Mouse (Mus musculus) kidney, adult 2 months (tissue): ENCODE measurements around the gene Zfp648.

ENCODE experiments used
- CTCF ChIP-seq: fragments of 200-500 bp; conservative IDR thresholded peaks from 2 replicates; pipeline ENCODE4 v1.5.1; 2011; ENCODE audit warnings: low read depth, mild to moderate bottlenecking, control low read depth, low read length, moderate library complexity, mixed read lengths; ENCODE audit not compliant: insufficient read depth, insufficient read length
- POLR2A ChIP-seq: fragments of 200-500 bp; IDR thresholded peaks from one replicate; pipeline ENCODE4 v1.6.1; 2011; ENCODE audit warnings: low read depth, low read length, control low read depth

- no peak for TF ChIP-seq CTCF
- TF ChIP-seq POLR2A, result no peak
Observed at GRCm38 (mm10) chr1:154183077-154183751, 17.8 kb upstream of the Zfp648 start.
